Mouse (Mus musculus): ENCODE results near the gene Col23a1. TPM values are rescaled to one million over a fixed set of nuclear protein-coding genes. Genes with fewer than 3 reads are reported as not detected.
A peak's percentile ranks its signal among the peaks of the same experiment; 100 is the strongest.

Gene Col23a1
- total RNA-seq, 2 experiments from 2014 or later = 11.1 to 11.3 TPM

GRCm38 (mm10) chr11:51391548-51391947 lies 101.8 kb downstream of the Col23a1 start:
- intact Hi-C loops (cut with DNase I) = loop anchor here (2.0 to 5.0 kb wide), 3 partner anchors 49 to 111 kb away; no protein-coding TSS in a partner anchor
- no peak overlapping the region for H3K4me3 ChIP-seq
- H3K27ac ChIP-seq = no peak overlapping the region; the same call in 1 of the 2 replicates
- DNase-seq (ENCODE audit: extremely low spot score in 1 of 2, low spot score in 2 of 2) = peak; percentile 26 to 58
- TF ChIP-seq CTCF (IDR thresholded peaks at IDR 0.05) = no peak

- no peak for DNase-seq (ENCODE audit: extremely low spot score in 1 of 2, low spot score in 2 of 2)
- no peak overlapping the region for H3K4me3 ChIP-seq
- intact Hi-C loops (cut with DNase I) = loop anchor here (5.0 kb wide), 1 partner anchor 67 kb away; no protein-coding TSS in a partner anchor
- H3K27ac ChIP-seq = no peak overlapping the region
- TF ChIP-seq CTCF (IDR thresholded peaks at IDR 0.05) = no peak
These were observed 104.7 kb downstream of the Col23a1 start for GRCm38 (mm10) chr11:51394301-51394865.

- intact Hi-C loops (cut with DNase I) = no loop called here
- Histone ChIP-seq H3K27ac (no peak overlapping the region), H3K4me3 (no peak overlapping the region)
- TF ChIP-seq CTCF (IDR thresholded peaks at IDR 0.05) = no peak
- DNase-seq (ENCODE audit: extremely low spot score in 1 of 2, low spot score in 2 of 2) = no peak
These were observed 106.7 kb downstream of the Col23a1 start for GRCm38 (mm10) chr11:51396451-51396850.

GRCm38 (mm10) chr11:51398084-51398483 lies 108.4 kb downstream of the Col23a1 start:
- Histone ChIP-seq H3K4me3 (no peak overlapping the region), H3K27ac (no peak overlapping the region)
- TF ChIP-seq CTCF (IDR thresholded peaks at IDR 0.05) = no peak
- DNase-seq (ENCODE audit: extremely low spot score in 1 of 2, low spot score in 2 of 2) = no peak
- intact Hi-C loops (cut with DNase I) = no loop called here

- Histone ChIP-seq H3K4me3 (no peak overlapping the region), H3K27ac (no peak overlapping the region)
- no peak for TF ChIP-seq CTCF (IDR thresholded peaks at IDR 0.05)
- DNase-seq (ENCODE audit: extremely low spot score in 1 of 2, low spot score in 2 of 2) = no peak
- intact Hi-C loops (cut with DNase I) = no loop called here
These were observed 110.6 kb downstream of the Col23a1 start for GRCm38 (mm10) chr11:51400356-51400755.

GRCm38 (mm10) chr11:51401481-51402128 lies 111.9 kb downstream of the Col23a1 start:
- intact Hi-C loops (cut with DNase I) = no loop called here
- Histone ChIP-seq H3K27ac (no peak overlapping the region), H3K4me3 (no peak overlapping the region)
- no peak for DNase-seq (ENCODE audit: extremely low spot score in 1 of 2, low spot score in 2 of 2)
- TF ChIP-seq CTCF (IDR thresholded peaks at IDR 0.05) = no peak

- Histone ChIP-seq H3K4me3 (no peak overlapping the region), H3K27ac (no peak overlapping the region)
- intact Hi-C loops (cut with DNase I) = no loop called here
- TF ChIP-seq CTCF (IDR thresholded peaks at IDR 0.05) = no peak
- DNase-seq (ENCODE audit: extremely low spot score in 1 of 2, low spot score in 2 of 2) = no peak
These were observed 114.2 kb downstream of the Col23a1 start for GRCm38 (mm10) chr11:51403886-51404285.

- no peak for DNase-seq (ENCODE audit: extremely low spot score in 1 of 2, low spot score in 2 of 2)
- Histone ChIP-seq H3K27ac (no peak overlapping the region), H3K4me3 (no peak overlapping the region)
- intact Hi-C loops (cut with DNase I) = no loop called here
- TF ChIP-seq CTCF (IDR thresholded peaks at IDR 0.05) = no peak
These were observed 115.2 kb downstream of the Col23a1 start for GRCm38 (mm10) chr11:51404865-51405440.

GRCm38 (mm10) chr11:51406531-51406930 lies 116.8 kb downstream of the Col23a1 start:
- no peak overlapping the region for H3K4me3 ChIP-seq
- intact Hi-C loops (cut with DNase I) = no loop called here
- TF ChIP-seq CTCF (IDR thresholded peaks at IDR 0.05) = no peak
- DNase-seq (ENCODE audit: extremely low spot score in 1 of 2, low spot score in 2 of 2) = no peak
- H3K27ac ChIP-seq = no peak overlapping the region

GRCm38 (mm10) chr11:51407351-51407750 lies 117.6 kb downstream of the Col23a1 start:
- no peak for TF ChIP-seq CTCF (IDR thresholded peaks at IDR 0.05)
- intact Hi-C loops (cut with DNase I) = no loop called here
- DNase-seq (ENCODE audit: extremely low spot score in 1 of 2, low spot score in 2 of 2) = no peak
- no peak overlapping the region for H3K4me3 ChIP-seq
- H3K27ac ChIP-seq = no peak overlapping the region

GRCm38 (mm10) chr11:51410771-51411170 lies 121.1 kb downstream of the Col23a1 start:
- TF ChIP-seq CTCF (IDR thresholded peaks at IDR 0.05) = no peak
- Histone ChIP-seq H3K4me3 (no peak overlapping the region), H3K27ac (no peak overlapping the region)
- intact Hi-C loops (cut with DNase I) = no loop called here
- no peak for DNase-seq (ENCODE audit: extremely low spot score in 1 of 2, low spot score in 2 of 2)

GRCm38 (mm10) chr11:51414520-51414919 lies 124.8 kb downstream of the Col23a1 start:
- no peak overlapping the region for H3K4me3 ChIP-seq
- intact Hi-C loops (cut with DNase I) = no loop called here
- no peak for DNase-seq (ENCODE audit: extremely low spot score in 1 of 2, low spot score in 2 of 2)
- TF ChIP-seq CTCF (IDR thresholded peaks at IDR 0.05) = no peak
- H3K27ac ChIP-seq = no peak overlapping the region

Measured in left cerebral cortex, adult 2 months (tissue).